Mouse (Mus musculus) megakaryocyte, embryonic 14.5 days (primary cell): ENCODE results near the gene Syt11. TPM values are rescaled to one million over a fixed set of nuclear protein-coding genes. Genes with fewer than 3 reads are reported as not detected.
"Not testable (repeated sequence)": the region's sequence is repeated elsewhere in the genome, so short reads cannot be mapped to it uniquely, and the experiment has no call there.

Source experiments
- H3K27me3 ChIP-seq: replicated peaks from 2 replicates; pipeline ENCODE3; 2012; ENCODE audit warnings: inconsistent platforms
- H3K36me3 ChIP-seq: replicated peaks from 2 replicates; pipeline ENCODE3; 2012; ENCODE audit warnings: low read length, inconsistent platforms, mixed read lengths
- H3K4me1 ChIP-seq: 2 replicates; pipeline ENCODE4 v1.6.1; 2012; ENCODE audit warnings: inconsistent platforms
- H3K4me3 ChIP-seq: replicated peaks from 2 replicates; pipeline ENCODE3; 2012; ENCODE audit warnings: moderate library complexity, mild to moderate bottlenecking, inconsistent platforms
- H3K9me3 ChIP-seq: 2 replicates; pipeline ENCODE4 v1.6.1; 2012; ENCODE audit warnings: inconsistent platforms
- FLI1 ChIP-seq: IDR thresholded peaks from 2 replicates; pipeline ENCODE4 v1.6.1; 2012; ENCODE audit warnings: low read length, inconsistent platforms, mixed read lengths
- GATA1 ChIP-seq: IDR thresholded peaks from 3 replicates; pipeline ENCODE4 v1.6.1; 2012; ENCODE audit warnings: mixed read lengths, low read length, inconsistent platforms, borderline replicate concordance
- polyA plus RNA-seq: library from polyadenylated mRNA; stranded (reverse); fragments of >175 nt; gene quantifications from 2 replicates; pipeline ENCODE4 v1.2.3, GENCODE M21; 2012; ENCODE audit warnings: low replicate concordance; ENCODE audit not compliant: insufficient read depth

Gene Syt11
- polyA plus RNA-seq, 1 experiment: 10.9 TPM

- H3K36me3 ChIP-seq: peaks cover 11% of the 10 kb centered on the region
- no peaks in the 10 kb centered on the region for H3K27me3 ChIP-seq
- H3K4me3 ChIP-seq: no peak overlapping the region
- no peak for TF ChIP-seq GATA1
- no peak for TF ChIP-seq FLI1
- H3K4me1 ChIP-seq: peaks cover 45% of the 10 kb centered on the region
- no peaks in the 10 kb centered on the region for H3K9me3 ChIP-seq
Observed at GRCm38 (mm10) chr3:88738641-88739040, 36.3 kb downstream of the Syt11 start.

GRCm38 (mm10) chr3:88736556-88736955 lies 38.4 kb downstream of the Syt11 start:
- peaks cover 16% of the 10 kb centered on the region for H3K36me3 ChIP-seq
- peaks cover 7% of the 10 kb centered on the region for H3K9me3 ChIP-seq
- H3K4me3 ChIP-seq: no peak overlapping the region
- peaks cover 26% of the 10 kb centered on the region for H3K4me1 ChIP-seq
- H3K27me3 ChIP-seq: no peaks in the 10 kb centered on the region
- TF ChIP-seq FLI1 (no peak), GATA1 (no peak)

GRCm38 (mm10) chr3:88719098-88719497 lies 55.9 kb downstream of the Syt11 start:
- H3K36me3 ChIP-seq: peaks cover 69% of the 10 kb centered on the region
- peak overlapping the region; percentile 99 for H3K4me3 ChIP-seq
- TF ChIP-seq FLI1: no peak
- no peak for TF ChIP-seq GATA1

GRCm38 (mm10) chr3:88717831-88718230 lies 57.1 kb downstream of the Syt11 start:
- Histone ChIP-seq H3K36me3 (peaks cover 69% of the 10 kb centered on the region), H3K4me3 (peak overlapping the region; percentile 99)
- no peak for TF ChIP-seq FLI1
- TF ChIP-seq GATA1: no peak

More at GRCm38 (mm10) chr3:88719098-88719497, 55.9 kb downstream of the Syt11 start:
- H3K4me1 ChIP-seq: peaks cover 63% of the 10 kb centered on the region
- no peaks in the 10 kb centered on the region for H3K9me3 ChIP-seq
- H3K27me3 ChIP-seq: no peaks in the 10 kb centered on the region

GRCm38 (mm10) chr3:88717198-88717798 lies 57.7 kb downstream of the Syt11 start:
- peaks cover 73% of the 10 kb centered on the region for H3K36me3 ChIP-seq
- TF ChIP-seq FLI1: no peak
- no peak for TF ChIP-seq GATA1
- H3K4me1 ChIP-seq: peaks cover 68% of the 10 kb centered on the region
- peak overlapping the region; percentile 99 for H3K4me3 ChIP-seq
- H3K27me3 ChIP-seq: no peaks in the 10 kb centered on the region
- no peaks in the 10 kb centered on the region for H3K9me3 ChIP-seq

More at GRCm38 (mm10) chr3:88717831-88718230, 57.1 kb downstream of the Syt11 start:
- H3K9me3 ChIP-seq: no peaks in the 10 kb centered on the region
- no peaks in the 10 kb centered on the region for H3K27me3 ChIP-seq
- H3K4me1 ChIP-seq: peaks cover 66% of the 10 kb centered on the region

GRCm38 (mm10) chr3:88716399-88717197 lies 58.4 kb downstream of the Syt11 start, which contains the start of gene Rit1:
Rit1 (plus strand) TSS chr3:88716838.
- Histone ChIP-seq H3K9me3 (no peaks in the 10 kb centered on the region), H3K4me3 (peak within 1 kb of the TSS; percentile 99), H3K4me1 (peaks cover 65% of the 10 kb centered on the region), H3K36me3 (peaks cover 73% of the 10 kb centered on the region), H3K27me3 (no peaks in the 10 kb centered on the region)
- no peak for TF ChIP-seq GATA1
- TF ChIP-seq FLI1: no peak

- H3K4me3 ChIP-seq, H3K27me3 ChIP-seq, H3K9me3 ChIP-seq: not testable (repeated sequence)
- Histone ChIP-seq H3K4me1 (peaks cover 56% of the 10 kb centered on the region), H3K36me3 (peaks cover 73% of the 10 kb centered on the region)
Observed at GRCm38 (mm10) chr3:88715716-88716115, 59.2 kb downstream of the Syt11 start.

- H3K36me3 ChIP-seq: peaks cover 73% of the 10 kb centered on the region
- H3K4me3 ChIP-seq: no peak overlapping the region
- no peaks in the 10 kb centered on the region for H3K27me3 ChIP-seq
- no peak for TF ChIP-seq GATA1
- H3K9me3 ChIP-seq: no peaks in the 10 kb centered on the region
- H3K4me1 ChIP-seq: peaks cover 46% of the 10 kb centered on the region
Observed at GRCm38 (mm10) chr3:88714725-88715124, 60.2 kb downstream of the Syt11 start.

- H3K36me3 ChIP-seq: peaks cover 73% of the 10 kb centered on the region
- peaks cover 36% of the 10 kb centered on the region for H3K4me1 ChIP-seq
- no peak for TF ChIP-seq FLI1
- no peak for TF ChIP-seq GATA1
- H3K9me3 ChIP-seq: no peaks in the 10 kb centered on the region
- no peaks in the 10 kb centered on the region for H3K27me3 ChIP-seq
- no peak overlapping the region for H3K4me3 ChIP-seq
Observed at GRCm38 (mm10) chr3:88713709-88714108, 61.3 kb downstream of the Syt11 start.

GRCm38 (mm10) chr3:88701222-88701621 lies 73.7 kb downstream of the Syt11 start:
- TF ChIP-seq FLI1 (no peak), GATA1 (no peak)
- H3K36me3 ChIP-seq: peaks cover 98% of the 10 kb centered on the region

More at GRCm38 (mm10) chr3:88701222-88701621, 73.7 kb downstream of the Syt11 start:
- Histone ChIP-seq H3K9me3 (no peaks in the 10 kb centered on the region), H3K4me3 (no peak overlapping the region), H3K27me3 (no peaks in the 10 kb centered on the region), H3K4me1 (no peaks in the 10 kb centered on the region)
